Mouse (Mus musculus) kidney, adult 2 months (tissue): ENCODE measurements around the gene Mettl21a.

Experiments
- CTCF ChIP-seq: fragments of 200-500 bp; conservative IDR thresholded peaks from 2 replicates; pipeline ENCODE4 v1.5.1; 2011; ENCODE audit warnings: low read depth, mild to moderate bottlenecking, control low read depth, low read length, moderate library complexity, mixed read lengths; ENCODE audit not compliant: insufficient read depth, insufficient read length
- POLR2A ChIP-seq: fragments of 200-500 bp; IDR thresholded peaks from one replicate; pipeline ENCODE4 v1.6.1; 2011; ENCODE audit warnings: low read depth, low read length, control low read depth

DNA sequence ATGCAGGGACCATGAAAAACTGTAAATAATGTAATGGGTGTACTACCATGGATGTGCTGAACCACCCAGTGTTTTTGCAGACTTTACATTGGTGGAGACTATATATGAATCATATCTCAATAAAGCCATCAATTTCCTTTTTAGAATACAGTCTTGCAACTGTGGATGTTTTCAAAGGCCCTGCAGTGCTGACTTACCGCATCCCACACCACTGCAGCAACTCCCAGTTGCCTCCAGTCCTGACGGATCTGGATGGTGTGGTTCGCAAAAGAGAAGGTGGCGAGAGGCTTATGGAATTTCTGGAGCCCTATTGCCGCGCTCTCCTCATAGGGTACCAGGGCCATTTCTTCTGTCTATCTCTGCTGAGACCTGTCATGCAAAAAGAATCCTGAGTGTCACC is 966 bp downstream of the Mettl21a start:
- no peak for TF ChIP-seq POLR2A
- no peak for TF ChIP-seq CTCF
